Mouse (Mus musculus): ENCODE results near the gene Ttc36. TPM values are rescaled to one million over a fixed set of nuclear protein-coding genes. Genes with fewer than 3 reads are reported as not detected.
A peak's percentile ranks its signal among the peaks of the same experiment; 100 is the strongest.

Gene Ttc36
- total and polyA plus RNA-seq, 2 experiments from 2014 or later, result 1.7 TPM; not detected in 1

- no peaks in the 10 kb centered on the region for H3K9me3 ChIP-seq (ENCODE audit: low read length)
- no peak for TF ChIP-seq CTCF (IDR thresholded peaks at IDR 0.05; ENCODE audit: low read depth)
- 93% methylated on average over 7 of the region's 7 CpGs for WGBS
- H3K27me3 ChIP-seq (ENCODE audit: insufficient read depth, low read length), result no peaks in the 10 kb centered on the region
- H3K4me3 ChIP-seq (ENCODE audit: low read length), result no peak overlapping the region
- H3K9ac ChIP-seq (replicated peaks; ENCODE audit: low read length), result no peak overlapping the region
- no peak overlapping the region for H3K4me2 ChIP-seq (ENCODE audit: low read depth, low read length)
- DNase-seq (ENCODE audit: low spot score) (no peak), ATAC-seq (no peak)
- no peaks in the 10 kb centered on the region for H3K4me1 ChIP-seq (ENCODE audit: insufficient read depth, low read length)
- H3K27ac ChIP-seq, result no peak overlapping the region
- H3K36me3 ChIP-seq (ENCODE audit: insufficient read depth, low read length), result peaks cover 89% of the 10 kb centered on the region
These were observed 23.8 kb upstream of the Ttc36 start for GRCm38 (mm10) chr9:44826660-44827059.

DNA sequence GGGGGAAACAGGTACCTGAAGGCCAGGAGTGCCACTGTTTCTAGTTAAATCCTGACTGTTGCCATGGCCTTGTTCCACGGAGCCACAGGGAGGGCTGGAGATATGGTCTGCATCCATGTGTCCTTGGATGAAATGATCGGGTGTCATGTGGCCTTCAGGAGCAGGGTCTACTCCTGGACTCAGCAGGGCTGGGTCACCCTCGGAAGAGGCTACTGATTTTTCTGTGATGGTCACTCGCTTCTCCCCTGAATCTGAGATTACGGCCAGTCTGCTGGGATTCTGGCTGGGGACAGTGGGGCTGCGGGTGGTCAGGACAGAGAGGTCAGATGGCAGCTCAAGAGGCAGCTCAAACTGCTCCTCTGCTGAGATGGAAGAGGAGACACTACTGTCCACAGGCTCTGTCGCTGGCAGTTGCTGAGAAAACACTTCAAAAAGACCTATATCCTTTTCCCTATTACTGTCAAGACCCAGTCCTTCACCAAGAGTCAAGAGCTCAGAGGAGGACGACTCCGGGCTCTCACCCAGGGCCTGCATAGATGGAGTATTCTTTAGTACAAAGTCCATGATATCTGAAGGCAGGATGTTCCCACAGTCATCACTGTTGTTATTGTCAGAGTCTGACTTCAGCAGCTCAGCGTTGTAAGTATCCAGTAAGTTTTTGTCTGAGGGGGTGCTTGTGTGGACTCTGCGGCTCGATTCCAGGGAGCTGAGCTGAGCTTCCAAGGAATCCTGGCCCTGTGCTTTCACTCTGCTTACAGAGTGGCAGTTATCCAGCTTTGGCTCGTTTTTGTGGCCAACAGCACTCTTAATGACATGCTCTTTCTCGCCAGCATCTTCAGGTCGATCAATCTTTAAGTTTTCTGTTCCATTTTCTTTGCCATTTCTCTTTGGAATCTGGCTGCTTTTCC lies 17.3 kb upstream of the Ttc36 start:
- Histone ChIP-seq H3K4me2 (ENCODE audit: low read depth, low read length) (no peak overlapping the region), H3K4me3 (ENCODE audit: low read length) (no peak overlapping the region), H3K36me3 (ENCODE audit: insufficient read depth, low read length) (peaks cover 96% of the 10 kb centered on the region), H3K9ac (replicated peaks; ENCODE audit: low read length) (no peak overlapping the region), H3K9me3 (ENCODE audit: low read length) (no peaks in the 10 kb centered on the region), H3K4me1 (ENCODE audit: insufficient read depth, low read length) (no peaks in the 10 kb centered on the region), H3K27me3 (ENCODE audit: insufficient read depth, low read length) (no peaks in the 10 kb centered on the region), H3K27ac (peak overlapping the region; percentile 54; the same call in 1 of the 2 replicates)
- TF ChIP-seq CTCF (IDR thresholded peaks at IDR 0.05; ENCODE audit: low read depth), result no peak
- 74% methylated on average over 15 of the region's 15 CpGs for WGBS
- ATAC-seq (peak; percentile 67; the same call in 1 of the 2 replicates), DNase-seq (ENCODE audit: low spot score) (peak; percentile 68)

DNA sequence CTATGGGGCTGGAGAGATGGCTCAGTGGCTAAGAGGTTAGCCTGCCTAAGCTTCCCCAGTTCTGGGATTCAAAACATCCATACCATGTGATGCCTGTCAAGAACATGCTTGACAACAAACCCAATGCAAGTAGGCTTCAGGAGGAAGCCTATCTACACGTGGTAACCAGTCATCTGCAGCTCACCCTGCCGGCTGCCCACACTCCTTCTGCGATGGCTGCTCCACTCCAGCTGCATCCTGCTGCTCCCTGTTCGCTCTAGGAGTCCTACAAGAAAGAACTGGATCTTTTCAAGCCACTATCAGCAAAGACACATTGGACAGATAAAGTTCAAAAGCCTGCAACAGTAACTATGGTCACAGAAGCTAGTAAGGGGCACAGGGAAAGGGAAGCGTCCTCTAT lies 14.7 kb upstream of the Ttc36 start:
- DNase-seq (ENCODE audit: low spot score), result no peak
- Histone ChIP-seq H3K4me1 (ENCODE audit: insufficient read depth, low read length) (no peaks in the 10 kb centered on the region), H3K4me2 (ENCODE audit: low read depth, low read length) (no peak overlapping the region), H3K9ac (replicated peaks; ENCODE audit: low read length) (no peak overlapping the region), H3K36me3 (ENCODE audit: insufficient read depth, low read length) (peaks cover 96% of the 10 kb centered on the region), H3K27ac (no peak overlapping the region), H3K9me3 (ENCODE audit: low read length) (no peaks in the 10 kb centered on the region), H3K27me3 (ENCODE audit: insufficient read depth, low read length) (no peaks in the 10 kb centered on the region), H3K4me3 (ENCODE audit: low read length) (no peak overlapping the region)
- no peak for ATAC-seq
- TF ChIP-seq CTCF (IDR thresholded peaks at IDR 0.05; ENCODE audit: low read depth), result no peak
- 88% methylated on average over 5 of the region's 5 CpGs for WGBS

DNA sequence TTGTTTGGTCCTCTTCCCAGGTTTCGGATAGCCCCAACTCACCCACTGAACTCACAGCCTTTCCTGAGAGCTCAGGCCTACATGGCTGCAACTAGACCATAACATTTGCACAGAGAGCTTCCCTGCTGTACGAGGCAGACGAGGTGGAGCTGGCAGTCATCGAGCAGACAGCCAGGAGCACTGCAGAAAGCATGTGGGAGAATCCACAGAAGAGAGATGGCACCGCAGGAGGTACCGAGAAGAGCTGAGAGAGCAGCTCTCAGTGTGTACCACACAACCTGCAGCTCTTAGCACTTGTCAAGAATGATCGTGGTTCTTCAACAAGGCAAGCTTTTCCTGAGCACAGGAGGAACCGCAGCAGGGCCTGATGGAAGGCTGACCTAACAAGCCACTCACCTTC lies 11.3 kb upstream of the Ttc36 start:
- WGBS, result 94% methylated on average over 8 of the region's 8 CpGs
- Histone ChIP-seq H3K4me1 (ENCODE audit: insufficient read depth, low read length) (no peaks in the 10 kb centered on the region), H3K9ac (replicated peaks; ENCODE audit: low read length) (no peak overlapping the region), H3K36me3 (ENCODE audit: insufficient read depth, low read length) (peaks cover 98% of the 10 kb centered on the region), H3K27me3 (ENCODE audit: insufficient read depth, low read length) (no peaks in the 10 kb centered on the region), H3K27ac (no peak overlapping the region), H3K4me2 (ENCODE audit: low read depth, low read length) (no peak overlapping the region), H3K9me3 (ENCODE audit: low read length) (no peaks in the 10 kb centered on the region), H3K4me3 (ENCODE audit: low read length) (no peak overlapping the region)
- DNase-seq (ENCODE audit: low spot score) (no peak), ATAC-seq (no peak)
- TF ChIP-seq CTCF (IDR thresholded peaks at IDR 0.05; ENCODE audit: low read depth), result no peak

DNA sequence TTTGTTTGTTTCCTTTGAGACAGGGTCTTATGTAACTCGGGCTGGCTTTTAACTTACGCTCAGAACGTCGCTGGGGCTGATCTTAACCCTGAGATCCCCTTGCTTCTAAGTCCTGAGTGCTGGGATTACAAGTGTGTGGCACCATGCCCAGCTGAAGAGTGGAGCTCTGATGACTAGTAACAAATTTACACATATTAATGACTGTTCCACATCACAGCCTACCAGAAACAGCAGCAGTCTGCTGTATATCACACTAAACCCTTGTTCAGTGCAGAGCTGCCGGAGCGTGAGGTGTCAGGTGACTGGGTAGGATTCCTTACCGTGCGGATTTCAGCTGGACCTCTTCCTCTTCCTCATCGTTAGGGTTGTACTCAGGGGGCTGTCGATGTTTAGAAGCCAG lies 7.4 kb upstream of the Ttc36 start:
- Histone ChIP-seq H3K4me1 (ENCODE audit: insufficient read depth, low read length) (no peaks in the 10 kb centered on the region), H3K27ac (no peak overlapping the region), H3K9me3 (ENCODE audit: low read length) (no peaks in the 10 kb centered on the region), H3K36me3 (ENCODE audit: insufficient read depth, low read length) (peaks cover 94% of the 10 kb centered on the region), H3K9ac (replicated peaks; ENCODE audit: low read length) (no peak overlapping the region), H3K4me3 (ENCODE audit: low read length) (no peak overlapping the region), H3K27me3 (ENCODE audit: insufficient read depth, low read length) (no peaks in the 10 kb centered on the region), H3K4me2 (ENCODE audit: low read depth, low read length) (no peak overlapping the region)
- ATAC-seq (no peak), DNase-seq (ENCODE audit: low spot score) (no peak)
- 94% methylated on average over 10 of the region's 10 CpGs for WGBS
- no peak for TF ChIP-seq CTCF (IDR thresholded peaks at IDR 0.05; ENCODE audit: low read depth)

- ATAC-seq (no peak), DNase-seq (ENCODE audit: low spot score) (no peak)
- Histone ChIP-seq H3K9me3 (ENCODE audit: low read length) (no peaks in the 10 kb centered on the region), H3K4me3 (ENCODE audit: low read length) (no peak overlapping the region), H3K36me3 (ENCODE audit: insufficient read depth, low read length) (peaks cover 72% of the 10 kb centered on the region), H3K9ac (replicated peaks; ENCODE audit: low read length) (no peak overlapping the region), H3K27me3 (ENCODE audit: insufficient read depth, low read length) (no peaks in the 10 kb centered on the region), H3K27ac (no peak overlapping the region), H3K4me1 (ENCODE audit: insufficient read depth, low read length) (no peaks in the 10 kb centered on the region), H3K4me2 (ENCODE audit: low read depth, low read length) (no peak overlapping the region)
- WGBS, result 96% methylated on average over 10 of the region's 10 CpGs
- no peak for TF ChIP-seq CTCF (IDR thresholded peaks at IDR 0.05; ENCODE audit: low read depth)
These were observed 4.9 kb upstream of the Ttc36 start for GRCm38 (mm10) chr9:44807778-44808177.

- peaks cover 66% of the 10 kb centered on the region for H3K36me3 ChIP-seq (ENCODE audit: insufficient read depth, low read length)
- H3K4me3 ChIP-seq (ENCODE audit: low read length), result no peak overlapping the region
- ATAC-seq, result no peak
- no peak for TF ChIP-seq CTCF (IDR thresholded peaks at IDR 0.05; ENCODE audit: low read depth)
- no peaks in the 10 kb centered on the region for H3K9me3 ChIP-seq (ENCODE audit: low read length)
- H3K9ac ChIP-seq (replicated peaks; ENCODE audit: low read length), result no peak overlapping the region
- no peak for DNase-seq (ENCODE audit: low spot score)
- 79% methylated on average over 5 of the region's 5 CpGs for WGBS
- no peaks in the 10 kb centered on the region for H3K4me1 ChIP-seq (ENCODE audit: insufficient read depth, low read length)
- H3K4me2 ChIP-seq (ENCODE audit: low read depth, low read length), result no peak overlapping the region
- no peak overlapping the region for H3K27ac ChIP-seq
- no peaks in the 10 kb centered on the region for H3K27me3 ChIP-seq (ENCODE audit: insufficient read depth, low read length)
These were observed 4.3 kb upstream of the Ttc36 start for GRCm38 (mm10) chr9:44807141-44807540.
